Mouse (Mus musculus): Measurements from ENCODE around the gene Mrpl20. TPM values are rescaled to one million over a fixed set of nuclear protein-coding genes. Genes with fewer than 3 reads are reported as not detected.
A peak's percentile ranks its signal among the peaks of the same experiment; 100 is the strongest.

Mrpl20 gene
- polyA plus RNA-seq, 1 experiment, result 262 TPM

GRCm38 (mm10) chr4:155776704-155777335 is 25.9 kb upstream of the Mrpl20 start:
- TF ChIP-seq MYOG (IDR thresholded peaks at IDR 0.05; ENCODE audit: control insufficient read depth, extremely low read depth, insufficient read length) (no peak), CEBPB (IDR thresholded peaks at IDR 0.05; ENCODE audit: low read depth) (no peak), MAX (IDR thresholded peaks at IDR 0.05) (no peak), MYOD1 (IDR thresholded peaks at IDR 0.05; ENCODE audit: control insufficient read depth, insufficient read length, low read depth) (no peak), CTCF (IDR thresholded peaks at IDR 0.05; ENCODE audit: control insufficient read depth, insufficient read depth, insufficient read length) (no peak), USF1 (IDR thresholded peaks at IDR 0.05; ENCODE audit: low read depth) (no peak), FOSL1 (IDR thresholded peaks at IDR 0.05; ENCODE audit: insufficient read depth, low read length, poor library complexity, severe bottlenecking) (no peak)
- no peak overlapping the region for H3ac ChIP-seq (ENCODE audit: control insufficient read depth, insufficient read length, low read depth)
- H3K4me3 ChIP-seq (ENCODE audit: insufficient read depth, poor library complexity, severe bottlenecking), result no peak overlapping the region
- no peaks in the 10 kb centered on the region for H3K36me3 ChIP-seq (ENCODE audit: control insufficient read depth, insufficient read depth)
- H3K79me3 ChIP-seq (ENCODE audit: low read depth), result no peaks in the 10 kb centered on the region
- H3K27me3 ChIP-seq (ENCODE audit: control insufficient read depth, insufficient read depth, insufficient read length), result no peaks in the 10 kb centered on the region
- H3K79me2 ChIP-seq (ENCODE audit: control insufficient read depth, insufficient read depth), result no peaks in the 10 kb centered on the region

GRCm38 (mm10) chr4:155777816-155778215 is 24.9 kb upstream of the Mrpl20 start:
- Histone ChIP-seq H3K79me3 (ENCODE audit: low read depth) (no peaks in the 10 kb centered on the region), H3K27me3 (ENCODE audit: control insufficient read depth, insufficient read depth, insufficient read length) (no peaks in the 10 kb centered on the region), H3K79me2 (ENCODE audit: control insufficient read depth, insufficient read depth) (no peaks in the 10 kb centered on the region), H3K4me3 (ENCODE audit: insufficient read depth, poor library complexity, severe bottlenecking) (no peak overlapping the region), H3K36me3 (ENCODE audit: control insufficient read depth, insufficient read depth) (no peaks in the 10 kb centered on the region), H3ac (ENCODE audit: control insufficient read depth, insufficient read length, low read depth) (no peak overlapping the region)
- TF ChIP-seq MYOG (IDR thresholded peaks at IDR 0.05; ENCODE audit: control insufficient read depth, extremely low read depth, insufficient read length) (no peak), CTCF (IDR thresholded peaks at IDR 0.05; ENCODE audit: control insufficient read depth, insufficient read depth, insufficient read length) (no peak), CEBPB (IDR thresholded peaks at IDR 0.05; ENCODE audit: low read depth) (no peak), USF1 (IDR thresholded peaks at IDR 0.05; ENCODE audit: low read depth) (no peak), MYOD1 (IDR thresholded peaks at IDR 0.05; ENCODE audit: control insufficient read depth, insufficient read length, low read depth) (no peak), FOSL1 (IDR thresholded peaks at IDR 0.05; ENCODE audit: insufficient read depth, low read length, poor library complexity, severe bottlenecking) (no peak), MAX (IDR thresholded peaks at IDR 0.05) (no peak)

GRCm38 (mm10) chr4:155779498-155779897 is 23.2 kb upstream of the Mrpl20 start:
- Histone ChIP-seq H3K79me3 (ENCODE audit: low read depth) (no peaks in the 10 kb centered on the region), H3K79me2 (ENCODE audit: control insufficient read depth, insufficient read depth) (no peaks in the 10 kb centered on the region), H3ac (ENCODE audit: control insufficient read depth, insufficient read length, low read depth) (no peak overlapping the region), H3K27me3 (ENCODE audit: control insufficient read depth, insufficient read depth, insufficient read length) (no peaks in the 10 kb centered on the region), H3K4me3 (ENCODE audit: insufficient read depth, poor library complexity, severe bottlenecking) (no peak overlapping the region), H3K36me3 (ENCODE audit: control insufficient read depth, insufficient read depth) (no peaks in the 10 kb centered on the region)
- TF ChIP-seq MYOD1 (IDR thresholded peaks at IDR 0.05; ENCODE audit: control insufficient read depth, insufficient read length, low read depth) (peak; percentile 58), MAX (IDR thresholded peaks at IDR 0.05) (no peak)

GRCm38 (mm10) chr4:155780895-155781294 is 21.8 kb upstream of the Mrpl20 start:
- Histone ChIP-seq H3ac (ENCODE audit: control insufficient read depth, insufficient read length, low read depth) (no peak overlapping the region), H3K79me2 (ENCODE audit: control insufficient read depth, insufficient read depth) (no peaks in the 10 kb centered on the region), H3K4me3 (ENCODE audit: insufficient read depth, poor library complexity, severe bottlenecking) (no peak overlapping the region), H3K79me3 (ENCODE audit: low read depth) (no peaks in the 10 kb centered on the region), H3K36me3 (ENCODE audit: control insufficient read depth, insufficient read depth) (no peaks in the 10 kb centered on the region), H3K27me3 (ENCODE audit: control insufficient read depth, insufficient read depth, insufficient read length) (no peaks in the 10 kb centered on the region)
- TF ChIP-seq CEBPB (IDR thresholded peaks at IDR 0.05; ENCODE audit: low read depth), result no peak
- TF ChIP-seq MYOD1 (IDR thresholded peaks at IDR 0.05; ENCODE audit: control insufficient read depth, insufficient read length, low read depth), result peak; percentile 95

- H3K36me3 ChIP-seq (ENCODE audit: control insufficient read depth, insufficient read depth), result no peaks in the 10 kb centered on the region
- peak overlapping the region; percentile 26 for H3K4me3 ChIP-seq (ENCODE audit: insufficient read depth, poor library complexity, severe bottlenecking)
- TF ChIP-seq USF1 (IDR thresholded peaks at IDR 0.05; ENCODE audit: low read depth) (no peak), FOSL1 (IDR thresholded peaks at IDR 0.05; ENCODE audit: insufficient read depth, low read length, poor library complexity, severe bottlenecking) (no peak), CTCF (IDR thresholded peaks at IDR 0.05; ENCODE audit: control insufficient read depth, insufficient read depth, insufficient read length) (no peak), CEBPB (IDR thresholded peaks at IDR 0.05; ENCODE audit: low read depth) (no peak), MYOD1 (IDR thresholded peaks at IDR 0.05; ENCODE audit: control insufficient read depth, insufficient read length, low read depth) (no peak), MYOG (IDR thresholded peaks at IDR 0.05; ENCODE audit: control insufficient read depth, extremely low read depth, insufficient read length) (no peak), MAX (IDR thresholded peaks at IDR 0.05) (no peak)
- H3K27me3 ChIP-seq (ENCODE audit: control insufficient read depth, insufficient read depth, insufficient read length), result no peaks in the 10 kb centered on the region
- H3ac ChIP-seq (ENCODE audit: control insufficient read depth, insufficient read length, low read depth), result peak overlapping the region; percentile 0
- H3K79me2 ChIP-seq (ENCODE audit: control insufficient read depth, insufficient read depth), result no peaks in the 10 kb centered on the region
- no peaks in the 10 kb centered on the region for H3K79me3 ChIP-seq (ENCODE audit: low read depth)
These were observed 19.1 kb upstream of the Mrpl20 start for GRCm38 (mm10) chr4:155783486-155784080.

- Histone ChIP-seq H3K79me3 (ENCODE audit: low read depth) (no peaks in the 10 kb centered on the region), H3K79me2 (ENCODE audit: control insufficient read depth, insufficient read depth) (no peaks in the 10 kb centered on the region), H3K4me3 (ENCODE audit: insufficient read depth, poor library complexity, severe bottlenecking) (peak overlapping the region; percentile 26), H3K27me3 (ENCODE audit: control insufficient read depth, insufficient read depth, insufficient read length) (no peaks in the 10 kb centered on the region), H3K36me3 (ENCODE audit: control insufficient read depth, insufficient read depth) (no peaks in the 10 kb centered on the region), H3ac (ENCODE audit: control insufficient read depth, insufficient read length, low read depth) (peak overlapping the region; percentile 87)
- TF ChIP-seq MYOG (IDR thresholded peaks at IDR 0.05; ENCODE audit: control insufficient read depth, extremely low read depth, insufficient read length), result no peak
- no peak for TF ChIP-seq FOSL1 (IDR thresholded peaks at IDR 0.05; ENCODE audit: insufficient read depth, low read length, poor library complexity, severe bottlenecking)
- TF ChIP-seq CTCF (IDR thresholded peaks at IDR 0.05; ENCODE audit: control insufficient read depth, insufficient read depth, insufficient read length), result no peak
- TF ChIP-seq MAX (IDR thresholded peaks at IDR 0.05), result no peak
- no peak for TF ChIP-seq MYOD1 (IDR thresholded peaks at IDR 0.05; ENCODE audit: control insufficient read depth, insufficient read length, low read depth)
- no peak for TF ChIP-seq CEBPB (IDR thresholded peaks at IDR 0.05; ENCODE audit: low read depth)
- no peak for TF ChIP-seq USF1 (IDR thresholded peaks at IDR 0.05; ENCODE audit: low read depth)
These were observed 18.5 kb upstream of the Mrpl20 start for GRCm38 (mm10) chr4:155784081-155784701.

Measured in C2C12 (cell line).